Mouse (Mus musculus) heart, embryonic 12.5 days (tissue): ENCODE results near the gene Vmn1r48. TPM values are rescaled to one million over a fixed set of nuclear protein-coding genes. Genes with fewer than 3 reads are reported as not detected.
"Not testable (repeated sequence)": the region's sequence is repeated elsewhere in the genome, so short reads cannot be mapped to it uniquely, and the experiment has no call there.

Experiments
- ATAC-seq: fragments of 200-750 bp; cut with Nextera tagmentation; 2 replicates; pipeline ENCODE4 v1.8.0; 2017; ENCODE audit warnings: moderate TSS enrichment, moderate library complexity; ENCODE audit not compliant: insufficient number of reproducible peaks, low FRiP score
- H3K27ac ChIP-seq: fragments of 300-500 bp; sonication (generic); 2 replicates; pipeline ENCODE4 v1.5.1; 2016; ENCODE audit warnings: mild to moderate bottlenecking, moderate library complexity; ENCODE audit not compliant: poor library complexity, severe bottlenecking
- H3K27me3 ChIP-seq: fragments of 300-500 bp; sonication (generic); replicated peaks from 2 replicates; pipeline ENCODE4 v1.6.1; 2016; ENCODE audit warnings: mild to moderate bottlenecking, moderate library complexity
- H3K36me3 ChIP-seq: fragments of 300-500 bp; sonication (generic); 2 replicates; pipeline ENCODE4 v1.6.1; 2016; ENCODE audit warnings: mild to moderate bottlenecking, moderate library complexity
- H3K4me1 ChIP-seq: fragments of 300-500 bp; sonication (generic); replicated peaks from 2 replicates; pipeline ENCODE4 v1.6.1; 2016; ENCODE audit warnings: mild to moderate bottlenecking
- H3K4me2 ChIP-seq: fragments of 300-500 bp; sonication (generic); 2 replicates; pipeline ENCODE4 v1.6.1; 2016; ENCODE audit warnings: mild to moderate bottlenecking, moderate library complexity
- H3K4me3 ChIP-seq: fragments of 300-500 bp; sonication (generic); 2 replicates; pipeline ENCODE4 v1.5.1; 2016; ENCODE audit warnings: mild to moderate bottlenecking
- H3K9ac ChIP-seq: fragments of 300-500 bp; sonication (generic); 2 replicates; pipeline ENCODE4 v1.6.1; 2016; ENCODE audit warnings: mild to moderate bottlenecking, moderate library complexity
- H3K9me3 ChIP-seq: fragments of 300-500 bp; sonication (generic); replicated peaks from 2 replicates; pipeline ENCODE4 v1.6.1; 2016; ENCODE audit warnings: mild to moderate bottlenecking, moderate library complexity
- WGBS: fragments of 180-500 bp; shearing (Covaris S2); methylation state at CpG from one replicate; pipeline ENCODE4 v1.1.7; 2016; 5-methylcytosine and 5-hydroxymethylcytosine counted together
- polyA plus RNA-seq: library from polyadenylated mRNA; unstranded; fragments of >200 nt; fragmentation: Nextera tagmentation; extraction: Ambion mirVana; gene quantifications from 2 replicates; pipeline ENCODE4 v1.2.1, GENCODE M21; 2016

The Vmn1r48 gene
- polyA plus RNA-seq: not detected in 2 replicates

DNA sequence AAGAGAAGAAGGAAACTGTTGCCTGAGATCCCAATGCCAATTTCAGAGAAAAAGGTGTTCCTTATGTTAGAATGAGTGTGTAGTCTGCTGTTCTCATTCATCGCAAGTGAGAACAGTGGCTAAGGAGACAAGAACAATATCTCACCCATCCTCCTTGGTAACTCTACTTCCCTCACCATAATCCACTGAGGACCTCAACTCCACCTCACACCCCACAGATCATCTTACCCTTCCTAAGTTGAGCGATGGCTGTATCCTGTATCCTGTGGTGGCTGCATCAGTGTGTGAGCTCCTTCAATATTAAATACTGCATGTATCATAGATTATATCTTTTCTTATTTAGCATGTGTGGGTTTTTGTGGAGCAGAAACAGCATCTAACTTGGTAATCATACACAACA, at the start of gene Vmn1r48:
Gene Vmn1r48 (minus strand): TSS at position 101 of the 400 bp plus-strand sequence.
- not testable (repeated sequence) for H3K9ac ChIP-seq, H3K4me2 ChIP-seq, H3K4me1 ChIP-seq, ATAC-seq, H3K27ac ChIP-seq, H3K27me3 ChIP-seq, H3K36me3 ChIP-seq, H3K4me3 ChIP-seq, H3K9me3 ChIP-seq
- WGBS: no CpG with 5 or more reads among the region's 2 CpGs

DNA sequence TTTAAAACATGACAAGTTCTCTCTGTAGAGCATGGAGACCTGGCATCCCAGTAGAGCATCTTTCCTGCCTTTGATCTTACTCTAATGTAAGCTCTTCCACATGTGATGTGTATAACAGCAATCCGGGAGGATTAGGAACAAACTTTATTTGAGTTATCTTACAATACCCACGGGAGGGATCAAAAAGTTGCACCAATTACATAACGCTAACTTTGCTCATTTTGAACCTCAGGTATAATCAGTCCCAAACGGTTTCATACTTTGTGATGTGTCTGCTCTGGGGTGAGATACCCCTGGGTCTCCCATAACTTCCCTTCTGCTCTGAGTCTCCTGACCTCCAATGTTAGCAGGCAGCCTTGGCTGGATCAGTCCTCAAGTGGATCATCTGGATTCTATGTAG, 41.8 kb upstream of the Vmn1r48 start, which contains the start of gene Vmn1r49:
Gene Vmn1r49 (minus strand): TSS at position 101 of the 400 bp plus-strand sequence.
- Histone ChIP-seq H3K4me3 (no peak within 1 kb of the TSS), H3K27ac (no peak within 1 kb of the TSS), H3K4me2 (no peak within 1 kb of the TSS), H3K9ac (no peak within 1 kb of the TSS), H3K9me3 (peaks cover 16% of the 10 kb centered on the region), H3K36me3 (no peaks in the 10 kb centered on the region), H3K27me3 (no peaks in the 10 kb centered on the region), H3K4me1 (no peaks in the 10 kb centered on the region)
- 68% methylated on average over 4 of the region's 4 CpGs for WGBS
- no peak for ATAC-seq

- not testable (repeated sequence) for H3K27me3 ChIP-seq, H3K27ac ChIP-seq, H3K9me3 ChIP-seq, H3K4me2 ChIP-seq, H3K36me3 ChIP-seq, ATAC-seq, H3K4me3 ChIP-seq, H3K9ac ChIP-seq, H3K4me1 ChIP-seq
- 92% methylated on average over 1 of the region's 1 CpGs for WGBS
These were observed 20.8 kb downstream of the Vmn1r48 start, which contains the start of gene Vmn1r47 for GRCm38 (mm10) chr6:90015847-90016246. TSS of gene Vmn1r47 (plus strand) at chr6:90016147.

- Histone ChIP-seq H3K27me3 (no peaks in the 10 kb centered on the region), H3K36me3 (no peaks in the 10 kb centered on the region), H3K9me3 (peaks cover 16% of the 10 kb centered on the region), H3K27ac (no peak overlapping the region), H3K4me1 (no peaks in the 10 kb centered on the region), H3K9ac (no peak overlapping the region), H3K4me2 (no peak overlapping the region), H3K4me3 (no peak overlapping the region)
- WGBS: 23% methylated on average over 1 of the region's 1 CpGs
- no peak for ATAC-seq
These were observed 50.7 kb downstream of the Vmn1r48 start for GRCm38 (mm10) chr6:89985989-89986388.

Other genes with a start within 250 kb of the Vmn1r48 start
- gene Vmn1r42, start 160.4 kb downstream of the Vmn1r48 start, polyA plus RNA-seq: not detected in 2 replicates
- gene Vmn1r43, start 160.4 kb downstream of the Vmn1r48 start, polyA plus RNA-seq: not detected in 2 replicates
- not detected in 2 replicates for gene Vmn1r44, start 153.2 kb downstream of the Vmn1r48 start, polyA plus RNA-seq
- not detected in 2 replicates for gene Vmn1r45, start 96.2 kb downstream of the Vmn1r48 start, polyA plus RNA-seq
- not detected in 2 replicates for gene Vmn1r46, start 67.5 kb downstream of the Vmn1r48 start, polyA plus RNA-seq
- gene Vmn1r47, start 20.7 kb downstream of the Vmn1r48 start, polyA plus RNA-seq: not detected in 2 replicates
- not detected in 2 replicates for gene Vmn1r49, start 41.7 kb upstream of the Vmn1r48 start, polyA plus RNA-seq
- not detected in 2 replicates for gene Vmn1r50, start 64.6 kb upstream of the Vmn1r48 start, polyA plus RNA-seq
- not detected in 2 replicates for gene Vmn1r51, start 85.8 kb upstream of the Vmn1r48 start, polyA plus RNA-seq
- not detected in 2 replicates for gene Vmn1r52, start 138.0 kb upstream of the Vmn1r48 start, polyA plus RNA-seq
- gene V1ra8, start 166.0 kb upstream of the Vmn1r48 start, polyA plus RNA-seq: not detected in 2 replicates
- gene Vmn1r53, start 187.6 kb upstream of the Vmn1r48 start, polyA plus RNA-seq: not detected in 2 replicates
- gene Vmn1r54, start 209.5 kb upstream of the Vmn1r48 start, polyA plus RNA-seq: not detected in 2 replicates